Mouse (Mus musculus) MEL (cell line): ENCODE measurements around the gene Scd3. TPM values are rescaled to one million over a fixed set of nuclear protein-coding genes. Genes with fewer than 3 reads are reported as not detected.

ENCODE experiments used
- DNase-seq: peaks from one replicate; pipeline ENCODE4 v3.0.0; 2011; ENCODE audit warnings: low read depth, low spot score
- H3K27ac ChIP-seq: 2 replicates; pipeline ENCODE4 v1.5.1; 2012; ENCODE audit warnings: low read depth, mild to moderate bottlenecking, control low read depth, low read length, moderate library complexity; ENCODE audit not compliant: control insufficient read depth
- H3K27me3 ChIP-seq, 2 experiments: fragments of 150-350 bp in 1 of 2; sonication (generic) in 1 of 2; 2 replicates each; pipeline ENCODE4 v1.6.1; 2012; ENCODE audit warnings: low read length in 2 of 2, mild to moderate bottlenecking in 2 of 2, improper control_type of control experiment in 1 of 2, moderate library complexity in 1 of 2; ENCODE audit not compliant: insufficient read depth in 2 of 2, control insufficient read depth in 1 of 2
- H3K36me3 ChIP-seq, 2 experiments: 2 replicates each; pipeline ENCODE4 v1.6.1; 2012 to 2014; ENCODE audit warnings: low read length in 2 of 2, improper control_type of control experiment in 1 of 2, inconsistent platforms in 1 of 2, mild to moderate bottlenecking in 1 of 2; ENCODE audit not compliant: insufficient read depth in 2 of 2, control insufficient read depth in 1 of 2
- H3K4me1 ChIP-seq, 2 experiments: fragments of 150-350 bp in 1 of 2; sonication (generic) in 1 of 2; 2 replicates each; pipeline ENCODE4 v1.6.1; 2012; ENCODE audit warnings: low read length in 2 of 2, improper control_type of control experiment in 1 of 2, mild to moderate bottlenecking in 1 of 2; ENCODE audit not compliant: insufficient read depth in 2 of 2, control insufficient read depth in 1 of 2
- H3K4me3 ChIP-seq, 2 experiments: fragments of 150-350 bp in 1 of 2; sonication (generic) in 1 of 2; 2 replicates each; pipeline ENCODE4 v1.5.1; 2012; ENCODE audit warnings: low read depth in 2 of 2, low read length in 2 of 2, mild to moderate bottlenecking in 2 of 2, moderate library complexity in 2 of 2, control low read depth in 1 of 2, improper control_type of control experiment in 1 of 2; ENCODE audit not compliant: control insufficient read depth in 1 of 2, insufficient read depth in 1 of 2
- H3K79me2 ChIP-seq: 2 replicates; pipeline ENCODE4 v1.6.1; 2012; ENCODE audit warnings: mild to moderate bottlenecking, low read length, moderate library complexity; ENCODE audit not compliant: control insufficient read depth, poor library complexity, insufficient read depth
- H3K9ac ChIP-seq: 2 replicates; pipeline ENCODE4 v1.6.1; 2012; ENCODE audit warnings: low read depth, mild to moderate bottlenecking, control low read depth, low read length, moderate library complexity; ENCODE audit not compliant: control insufficient read depth, poor library complexity, severe bottlenecking
- H3K9me3 ChIP-seq: fragments of 150-350 bp; sonication (generic); replicated peaks from 2 replicates; pipeline ENCODE4 v1.6.1; 2012; ENCODE audit warnings: mild to moderate bottlenecking, low read length, improper control_type of control experiment, moderate library complexity; ENCODE audit not compliant: insufficient read depth
- BHLHE40 ChIP-seq: IDR thresholded peaks from 2 replicates; pipeline ENCODE4 v1.6.1; 2012; ENCODE audit warnings: low read depth, mild to moderate bottlenecking, inconsistent platforms, low read length, improper control_type of control experiment, borderline replicate concordance
- CTCF ChIP-seq, 3 experiments: IDR thresholded peaks in 2 of 3; conservative IDR thresholded peaks in 1 of 3; 2 replicates each; pipeline ENCODE4 v1.5.1; 2011 to 2012; ENCODE audit warnings: low read length in 3 of 3, low read depth in 2 of 3, mild to moderate bottlenecking in 2 of 3, improper control_type of control experiment in 1 of 3, inconsistent platforms in 1 of 3, mixed read lengths in 1 of 3, moderate library complexity in 1 of 3; ENCODE audit not compliant: control insufficient read depth in 1 of 3, insufficient read depth in 1 of 3, poor library complexity in 1 of 3, severe bottlenecking in 1 of 3
- EP300 ChIP-seq, 2 experiments: IDR thresholded peaks; 2 replicates each; pipeline ENCODE4 v1.6.1; 2011; ENCODE audit warnings: improper control_type of control experiment in 2 of 2, low read length in 2 of 2, low read depth in 1 of 2, mild to moderate bottlenecking in 1 of 2
- HCFC1 ChIP-seq: IDR thresholded peaks from 2 replicates; pipeline ENCODE4 v1.6.1; 2012; ENCODE audit warnings: low read depth, mild to moderate bottlenecking, inconsistent platforms, low read length, improper control_type of control experiment, moderate library complexity
- JUND ChIP-seq: IDR thresholded peaks from 2 replicates; pipeline ENCODE4 v1.6.1; 2011; ENCODE audit warnings: low read depth, mild to moderate bottlenecking, improper control_type of control experiment, low read length
- MAX ChIP-seq: IDR thresholded peaks from 2 replicates; pipeline ENCODE4 v1.6.1; 2011; ENCODE audit warnings: low read length, improper control_type of control experiment
- MAZ ChIP-seq: IDR thresholded peaks from 2 replicates; pipeline ENCODE4 v1.6.1; 2012; ENCODE audit warnings: low read depth, mild to moderate bottlenecking, inconsistent platforms, low read length, improper control_type of control experiment
- MEF2A ChIP-seq: IDR thresholded peaks from 2 replicates; pipeline ENCODE4 v1.6.1; 2014; ENCODE audit warnings: low read depth, mild to moderate bottlenecking, inconsistent platforms, low read length, improper control_type of control experiment; ENCODE audit not compliant: poor library complexity, insufficient replicate concordance, severe bottlenecking; ENCODE audit errors: extremely low read depth
- MYB ChIP-seq: IDR thresholded peaks from 2 replicates; pipeline ENCODE4 v1.6.1; 2011; ENCODE audit warnings: mild to moderate bottlenecking, low read depth, low read length, improper control_type of control experiment
- NELFE ChIP-seq: IDR thresholded peaks from 2 replicates; pipeline ENCODE4 v1.6.1; 2011; ENCODE audit warnings: low read depth, low read length, improper control_type of control experiment
- NRF1 ChIP-seq: IDR thresholded peaks from 2 replicates; pipeline ENCODE4 v1.6.1; 2014; ENCODE audit warnings: low read depth, mild to moderate bottlenecking, inconsistent platforms, low read length, improper control_type of control experiment, moderate library complexity; ENCODE audit not compliant: poor library complexity, insufficient read depth, severe bottlenecking
- POLR2AphosphoS2 ChIP-seq: IDR thresholded peaks from 2 replicates; pipeline ENCODE4 v1.6.1; 2011; ENCODE audit warnings: low read length, improper control_type of control experiment
- SIN3A ChIP-seq: IDR thresholded peaks from 2 replicates; pipeline ENCODE4 v1.6.1; 2012; ENCODE audit warnings: low read length, improper control_type of control experiment, inconsistent platforms
- SMC3 ChIP-seq: IDR thresholded peaks from 2 replicates; pipeline ENCODE4 v1.6.1; 2011; ENCODE audit warnings: low read depth, low read length, improper control_type of control experiment
- TCF12 ChIP-seq: IDR thresholded peaks from 2 replicates; pipeline ENCODE4 v1.6.1; 2014; ENCODE audit warnings: low read depth, mild to moderate bottlenecking, inconsistent platforms, low read length, improper control_type of control experiment, moderate library complexity
- USF1 ChIP-seq: IDR thresholded peaks from 2 replicates; pipeline ENCODE4 v1.6.1; 2014; ENCODE audit warnings: low read depth, mild to moderate bottlenecking, inconsistent platforms, low read length, improper control_type of control experiment, moderate library complexity
- ZMIZ1 ChIP-seq: IDR thresholded peaks from 2 replicates; pipeline ENCODE4 v1.6.1; 2012; ENCODE audit warnings: low read depth, mild to moderate bottlenecking, inconsistent platforms, low read length, improper control_type of control experiment, moderate library complexity
- ZNF384 ChIP-seq: IDR thresholded peaks from 2 replicates; pipeline ENCODE4 v1.6.1; 2012; ENCODE audit warnings: low read depth, mild to moderate bottlenecking, inconsistent platforms, low read length, improper control_type of control experiment
- polyA plus RNA-seq, 2 experiments: library from polyadenylated mRNA; stranded (reverse) in 1 of 2; unstranded in 1 of 2; fragments of >175 nt in 1 of 2; fragments of >200 nt in 1 of 2; gene quantifications; 2 replicates each; pipeline versions ENCODE4 v1.2.1 to v1.2.4; 2012; ENCODE audit warnings: low replicate concordance in 2 of 2, low read depth in 1 of 2; ENCODE audit not compliant: insufficient read length in 2 of 2, insufficient read depth in 1 of 2, missing spikeins in 1 of 2
- total RNA-seq: library from RNA; depleted of rRNA; stranded (reverse); fragments of 300-350 nt; gene quantifications from 2 replicates; pipeline ENCODE4 v1.2.3, GENCODE M21; 2012

Gene Scd3
- total and polyA plus RNA-seq, 3 experiments, result 0.65 to 745 (median 0.96) TPM

DNA sequence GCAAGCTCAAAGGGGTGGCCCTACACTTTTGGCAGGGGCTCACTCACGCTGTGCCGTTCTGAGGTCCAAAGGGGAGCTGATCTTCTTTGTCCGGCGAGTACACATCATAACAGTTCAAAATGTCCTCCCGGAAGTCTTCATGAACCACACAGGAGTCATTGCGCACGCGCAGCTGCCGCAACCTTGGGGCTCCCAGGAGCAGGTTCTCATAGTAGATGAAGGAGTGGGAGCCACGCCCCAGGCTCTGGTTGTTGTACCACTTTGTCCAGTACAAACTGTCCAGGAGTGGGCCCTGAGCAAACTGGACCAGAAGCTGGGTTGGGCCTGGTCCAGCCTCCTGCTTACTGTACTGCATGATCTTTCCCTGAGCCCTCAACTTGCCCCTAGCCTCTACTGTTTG, 46.1 kb upstream of the Scd3 start:
- peaks cover 18 to 22% of the 10 kb centered on the region in 2 experiments for H3K27me3 ChIP-seq
- no peaks in the 10 kb centered on the region for H3K4me1 ChIP-seq
- no peak overlapping the region for H3K4me3 ChIP-seq
- no peaks in the 10 kb centered on the region for H3K79me2 ChIP-seq
- H3K27ac ChIP-seq, result no peak overlapping the region
- H3K36me3 ChIP-seq, result no peaks in the 10 kb centered on the region
- TF ChIP-seq POLR2AphosphoS2, result no peak
- no peak for TF ChIP-seq ZNF384
- no peak for TF ChIP-seq JUND
- TF ChIP-seq MEF2A, result no peak
- TF ChIP-seq HCFC1, result no peak
- TF ChIP-seq MYB, result no peak
- TF ChIP-seq NELFE, result no peak
- TF ChIP-seq MAZ, result no peak
- no peak for DNase-seq
- H3K9me3 ChIP-seq, result no peaks in the 10 kb centered on the region
- no peak overlapping the region for H3K9ac ChIP-seq

DNA sequence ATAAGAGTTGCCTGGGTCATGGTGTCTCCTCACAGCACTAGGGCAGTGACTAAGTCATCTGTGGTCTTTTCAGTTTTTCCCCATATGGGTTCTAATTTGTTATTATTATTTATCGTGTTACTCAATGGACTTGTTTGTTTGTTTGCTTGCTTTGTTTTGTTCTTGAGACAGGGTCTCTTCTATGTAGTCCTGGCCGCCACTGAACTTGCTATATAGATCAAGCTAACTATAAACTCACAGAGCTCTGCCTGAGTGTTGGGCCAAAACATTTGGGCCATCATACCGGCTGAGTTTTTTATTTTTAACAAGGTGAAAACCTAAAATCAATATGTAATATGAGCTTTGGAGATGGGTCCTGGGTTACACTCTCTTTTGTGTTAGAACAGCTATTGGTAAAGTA, 43.7 kb upstream of the Scd3 start:
- peaks cover 14 to 20% of the 10 kb centered on the region in 2 experiments for H3K27me3 ChIP-seq
- H3K79me2 ChIP-seq, result no peaks in the 10 kb centered on the region
- no peak for DNase-seq
- no peak overlapping the region for H3K9ac ChIP-seq
- TF ChIP-seq ZMIZ1, result no peak
- TF ChIP-seq CTCF (IDR thresholded peaks at IDR 0.05 in 2 of 3, conservative IDR thresholded peaks at IDR 0.05 in 1 of 3; ENCODE audit: control insufficient read depth in 1 of 3, insufficient read depth in 1 of 3, low read depth in 2 of 3, low read length in 3 of 3, poor library complexity in 1 of 3, severe bottlenecking in 1 of 3), result no peak
- TF ChIP-seq EP300 (IDR thresholded peaks at IDR 0.05; ENCODE audit: low read depth in 1 of 2, low read length in 2 of 2), result no peak
- no peak for TF ChIP-seq NELFE
- TF ChIP-seq MAX, result no peak
- TF ChIP-seq USF1, result no peak
- no peak for TF ChIP-seq NRF1
- no peak for TF ChIP-seq TCF12
- TF ChIP-seq SMC3, result no peak
- TF ChIP-seq SIN3A, result no peak
- no peak for TF ChIP-seq BHLHE40
- H3K4me1 ChIP-seq, result no peaks in the 10 kb centered on the region
- H3K9me3 ChIP-seq, result no peaks in the 10 kb centered on the region
- H3K4me3 ChIP-seq, result no peak overlapping the region
- no peaks in the 10 kb centered on the region for H3K36me3 ChIP-seq
- H3K27ac ChIP-seq, result no peak overlapping the region
